Mouse (Mus musculus) gastrocnemius, postnatal 36 days (tissue): ENCODE measurements around the gene Hbb-bh1. TPM values are rescaled to one million over a fixed set of nuclear protein-coding genes. Genes with fewer than 3 reads are reported as not detected.
"Not testable (repeated sequence)": the region's sequence is repeated elsewhere in the genome, so short reads cannot be mapped to it uniquely, and the experiment has no call there.

Source experiments
- DNase-seq, 2 experiments: peaks; one replicate each; pipeline ENCODE4 v3.0.0; 2022
- intact Hi-C: fragments of 180-260 bp; cut with DNase I; formaldehyde crosslinking; loops from one replicate; pipeline ENCODE4 v1.15.1; 2025
- long read RNA-seq, 2 experiments: library from polyadenylated mRNA; stranded (forward); transcript quantifications; one replicate each; pipeline ENCODE4 v2.0.0; 2021
- total RNA-seq, 2 experiments: library from RNA; stranded (reverse); gene quantifications; 2 replicates each; pipeline ENCODE4 v1.2.3; 2021

Gene Hbb-bh1
- not detected for total RNA-seq
- long read RNA-seq, experiment 1, result 0 reads
- long read RNA-seq, experiment 2, result 0 reads

DNA sequence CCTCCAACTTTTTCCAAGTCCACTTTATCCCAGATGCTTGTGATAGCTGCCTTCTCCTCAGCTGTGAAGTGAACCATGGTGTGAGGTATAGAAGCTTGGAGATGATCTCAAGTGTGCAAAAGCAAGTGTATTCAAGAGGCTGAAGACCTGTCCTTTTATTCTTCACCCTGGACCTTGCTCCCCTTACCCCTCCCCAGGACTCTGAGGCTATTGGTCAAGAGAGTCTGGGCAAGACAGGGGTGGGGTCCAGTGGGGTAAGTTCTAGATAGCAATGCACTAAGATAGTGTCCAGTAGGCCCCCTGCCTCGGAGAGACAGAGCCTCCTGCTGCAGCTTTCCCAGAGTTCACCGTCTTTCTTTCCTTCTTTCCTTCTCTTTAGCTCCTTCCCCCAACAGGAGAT is at the start of gene Hbb-bh1:
TSS of gene Hbb-bh1 (minus strand) at position 131 of the 400 bp plus-strand sequence.
- intact Hi-C loops, result no loop called here
- DNase-seq, result no peak

DNA sequence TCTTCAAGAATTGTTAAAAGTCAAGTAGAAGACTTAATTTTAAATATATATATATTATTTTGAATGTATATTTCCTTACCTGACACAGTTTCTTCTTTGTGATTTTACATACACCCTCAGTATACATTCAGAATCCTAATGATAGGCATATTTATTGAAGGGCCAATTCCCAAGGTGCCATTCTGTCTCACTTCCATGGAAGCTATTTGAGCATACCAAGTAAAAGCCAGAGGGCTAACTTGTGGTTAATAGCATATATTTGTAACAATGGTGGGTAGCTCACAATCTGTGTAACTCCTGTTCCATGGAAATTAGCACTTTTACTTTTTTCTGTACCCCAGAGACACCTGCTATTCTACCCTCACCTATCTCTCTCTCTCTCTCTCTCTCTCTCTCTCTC is 43.2 kb upstream of the Hbb-bh1 start, which contains the start of gene Olfr66:
TSS of gene Olfr66 (minus strand) at position 101 of the 400 bp plus-strand sequence.
- intact Hi-C loops, result no loop called here
- no peak for DNase-seq

DNA sequence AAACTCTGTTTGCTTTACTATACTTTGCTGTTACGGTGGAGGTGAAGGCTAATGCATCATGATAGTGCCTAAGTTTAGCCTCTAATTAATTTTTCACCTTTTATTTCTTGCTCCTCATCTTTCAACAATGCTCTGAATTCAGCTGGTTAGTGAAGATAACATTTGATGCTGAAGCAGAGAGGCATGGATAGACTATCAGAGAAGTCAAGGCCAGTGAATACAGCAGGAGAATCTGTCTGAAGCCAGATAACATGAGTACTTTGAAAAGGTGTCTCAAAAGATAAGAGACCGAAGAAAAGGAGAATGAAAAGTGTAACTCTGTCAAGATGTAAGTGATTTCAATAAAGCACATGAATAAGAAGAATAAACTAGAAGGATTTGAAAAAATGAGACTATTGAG is 34.1 kb upstream of the Hbb-bh1 start:
- no peak for DNase-seq
- intact Hi-C loops, result no loop called here

DNA sequence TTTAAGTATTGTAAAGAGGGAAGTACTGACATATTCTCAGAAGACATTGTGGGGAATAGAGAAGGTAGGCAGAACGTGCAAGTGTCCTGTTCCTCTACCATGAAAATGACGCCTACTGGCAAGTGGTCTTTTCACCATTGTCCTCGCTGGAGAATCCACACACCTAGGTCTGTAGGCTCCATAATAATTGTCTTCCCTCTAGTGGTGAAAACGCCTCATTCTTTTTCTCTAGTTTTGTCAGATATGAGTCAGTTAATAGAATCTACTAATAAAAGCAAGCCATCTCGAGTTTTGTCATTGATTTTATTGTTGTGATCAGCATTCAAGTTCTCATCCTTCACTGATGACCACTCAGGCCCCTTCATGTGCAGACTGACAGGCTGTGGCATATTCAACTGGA is 31.5 kb upstream of the Hbb-bh1 start:
- intact Hi-C loops, result no loop called here
- no peak for DNase-seq

DNA sequence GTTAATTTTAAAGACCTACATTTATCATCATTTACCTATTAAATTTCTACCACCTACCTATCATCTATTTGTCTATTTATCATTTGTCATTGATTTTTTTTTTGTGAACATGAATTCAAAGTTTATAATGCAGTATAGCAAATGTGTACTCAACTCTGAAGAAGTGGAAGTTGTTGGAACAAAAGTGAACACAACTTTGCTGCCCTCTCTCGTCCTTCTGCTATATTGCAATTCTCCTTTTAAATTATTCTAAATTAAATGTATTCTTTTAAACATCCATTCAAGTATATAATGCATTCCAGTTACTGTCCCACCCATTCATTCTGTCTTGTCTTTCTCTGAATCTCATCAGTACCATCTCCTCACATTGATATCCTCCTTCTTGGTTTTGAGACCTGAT is 30.1 kb upstream of the Hbb-bh1 start:
- intact Hi-C loops, result no loop called here
- no peak for DNase-seq

DNA sequence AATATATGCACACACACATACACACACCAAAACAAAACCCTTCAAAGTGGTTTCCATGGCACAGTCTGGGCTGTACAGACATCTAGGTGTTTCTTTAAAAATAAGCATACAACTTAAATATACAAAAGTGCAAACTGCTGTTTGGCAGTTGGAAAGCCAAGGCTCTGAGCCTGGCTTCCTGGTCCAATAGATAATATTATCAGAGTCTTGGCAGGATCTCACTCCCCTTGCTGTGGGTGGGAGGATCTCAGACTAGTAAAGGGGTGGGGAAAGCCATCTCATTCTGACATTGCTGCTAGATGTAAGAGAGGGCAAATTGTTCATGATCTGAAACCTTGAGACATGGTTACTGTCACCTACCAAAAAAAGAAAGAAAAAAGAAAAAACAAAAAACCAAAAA is 27.7 kb upstream of the Hbb-bh1 start:
- intact Hi-C loops, result no loop called here
- DNase-seq, result no peak

DNA sequence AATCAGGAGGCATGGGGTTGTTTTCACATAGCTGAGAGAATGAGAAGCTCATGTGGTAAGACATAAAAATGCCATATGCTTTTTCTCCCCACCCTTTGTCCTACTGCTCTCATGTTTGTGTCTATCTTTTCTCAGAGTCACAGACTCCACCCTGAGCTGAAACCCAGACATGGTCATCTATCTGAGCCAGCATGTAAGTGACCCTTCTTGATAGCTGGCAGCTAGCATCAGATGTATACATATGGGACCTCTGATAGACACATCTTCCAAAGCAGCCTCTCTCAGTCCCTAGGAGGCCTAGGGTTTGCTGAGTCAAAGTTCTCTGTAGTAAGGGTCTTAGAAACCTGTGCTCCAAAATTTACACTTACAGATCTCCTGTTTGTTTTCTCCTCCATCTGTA is 22.8 kb upstream of the Hbb-bh1 start:
- DNase-seq, result no peak

DNA sequence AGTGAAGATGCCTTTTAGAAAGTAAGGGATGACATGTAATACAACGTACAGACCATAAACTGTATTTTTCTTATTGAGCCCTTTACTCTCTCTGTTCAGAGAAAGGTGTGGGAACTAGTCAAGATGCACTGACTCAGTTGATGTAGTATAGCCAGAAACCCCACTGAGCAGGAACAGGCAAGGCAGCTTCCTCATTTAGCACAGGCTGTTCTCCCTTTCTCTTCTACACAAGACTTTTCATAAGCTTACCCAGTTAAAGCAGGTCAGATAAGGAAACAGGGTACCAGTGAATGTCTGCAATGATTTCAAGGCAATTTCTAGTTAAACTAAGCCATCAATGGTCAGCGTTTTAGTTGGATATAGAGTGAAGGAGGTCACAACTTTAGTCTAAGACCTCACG is 18.6 kb upstream of the Hbb-bh1 start:
- intact Hi-C loops, result no loop called here

More for the DNA sequence above, 22.8 kb upstream of the Hbb-bh1 start:
- intact Hi-C loops, result no loop called here

DNA sequence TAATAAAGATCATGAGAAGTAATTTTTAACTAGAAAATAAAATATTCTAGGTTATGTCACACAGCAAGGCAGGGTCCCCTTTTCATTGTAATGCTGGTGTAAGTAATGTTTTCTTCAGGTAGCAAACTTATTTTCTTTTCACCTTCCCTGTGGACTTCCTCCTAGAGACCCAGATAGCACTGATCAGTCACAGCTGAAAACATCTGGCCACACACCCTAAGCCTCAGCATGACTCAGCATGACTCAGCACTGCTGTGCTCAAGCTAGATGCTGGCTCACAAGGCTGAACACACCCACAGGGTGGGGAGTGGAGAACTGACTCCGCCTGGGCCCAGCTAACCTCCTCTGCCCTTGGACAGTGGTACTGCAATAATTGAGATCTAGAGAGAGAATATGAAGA is 17.9 kb upstream of the Hbb-bh1 start:
- peak in 1 of 2 experiments; percentile 4 for DNase-seq
- intact Hi-C loops, result no loop called here

More for the DNA sequence above, 18.6 kb upstream of the Hbb-bh1 start:
- no peak for DNase-seq

DNA sequence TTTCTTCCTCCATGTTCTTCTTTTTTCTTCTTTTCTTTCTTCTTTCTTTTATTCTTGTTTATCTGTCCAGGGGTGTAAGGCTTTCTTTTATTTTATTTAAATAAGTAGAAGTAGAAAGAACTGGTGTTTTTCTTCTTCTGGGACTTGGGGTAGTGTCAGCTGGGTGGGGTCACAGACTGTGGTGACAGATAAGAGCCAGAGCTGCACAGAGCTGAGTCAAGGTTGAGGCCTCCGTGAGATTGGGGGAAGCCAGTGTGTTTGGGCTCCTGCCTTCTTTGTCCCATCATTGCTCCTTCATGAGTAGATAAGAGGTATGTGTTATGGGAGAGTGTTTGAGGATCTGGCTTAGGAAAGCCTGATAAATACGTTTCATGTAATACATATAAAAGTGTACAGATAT is 16.1 kb upstream of the Hbb-bh1 start:
- no peak for DNase-seq
- intact Hi-C loops, result no loop called here

DNA sequence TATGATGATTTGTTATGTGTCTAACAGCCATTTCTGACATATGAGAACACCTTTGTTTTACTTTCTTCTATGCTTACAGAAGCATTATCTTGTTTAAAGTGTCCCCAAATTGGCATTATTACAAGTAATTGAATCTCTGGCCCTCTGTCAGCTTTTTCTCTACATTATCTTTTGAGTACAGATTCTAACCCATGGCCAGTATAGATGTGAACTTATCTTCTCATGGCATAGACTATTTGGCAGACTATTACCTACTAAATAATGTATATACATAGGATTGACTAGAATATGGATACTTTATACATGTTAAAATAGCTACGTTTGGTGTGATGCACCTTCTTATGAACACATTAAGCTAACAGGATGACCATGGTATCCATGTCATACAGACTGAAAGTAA is 11.7 kb upstream of the Hbb-bh1 start:
- intact Hi-C loops, result no loop called here
- no peak for DNase-seq

DNA sequence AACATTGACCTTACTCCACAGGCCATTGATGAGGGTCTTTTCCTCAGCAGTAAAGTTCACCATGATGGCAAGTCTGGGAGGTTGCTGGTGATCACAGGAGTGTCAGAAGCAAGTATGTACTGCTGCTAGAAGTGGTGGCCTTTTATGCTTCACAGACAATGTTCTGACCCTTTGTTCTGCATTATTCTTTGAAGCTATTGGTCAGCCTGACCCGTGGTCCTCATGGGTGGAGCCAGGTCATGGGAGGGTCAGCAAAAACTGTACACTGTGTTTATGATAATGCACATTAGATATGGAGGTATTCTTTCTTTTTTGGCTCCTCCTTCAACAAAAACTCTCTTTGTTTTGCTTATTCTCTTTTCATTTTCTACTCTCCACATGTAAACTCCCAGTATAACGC is 10.1 kb upstream of the Hbb-bh1 start, which contains the start of gene Hbb-y:
TSS of gene Hbb-y (minus strand) at position 127 of the 400 bp plus-strand sequence.
- DNase-seq, result no peak
- intact Hi-C loops, result no loop called here

DNA sequence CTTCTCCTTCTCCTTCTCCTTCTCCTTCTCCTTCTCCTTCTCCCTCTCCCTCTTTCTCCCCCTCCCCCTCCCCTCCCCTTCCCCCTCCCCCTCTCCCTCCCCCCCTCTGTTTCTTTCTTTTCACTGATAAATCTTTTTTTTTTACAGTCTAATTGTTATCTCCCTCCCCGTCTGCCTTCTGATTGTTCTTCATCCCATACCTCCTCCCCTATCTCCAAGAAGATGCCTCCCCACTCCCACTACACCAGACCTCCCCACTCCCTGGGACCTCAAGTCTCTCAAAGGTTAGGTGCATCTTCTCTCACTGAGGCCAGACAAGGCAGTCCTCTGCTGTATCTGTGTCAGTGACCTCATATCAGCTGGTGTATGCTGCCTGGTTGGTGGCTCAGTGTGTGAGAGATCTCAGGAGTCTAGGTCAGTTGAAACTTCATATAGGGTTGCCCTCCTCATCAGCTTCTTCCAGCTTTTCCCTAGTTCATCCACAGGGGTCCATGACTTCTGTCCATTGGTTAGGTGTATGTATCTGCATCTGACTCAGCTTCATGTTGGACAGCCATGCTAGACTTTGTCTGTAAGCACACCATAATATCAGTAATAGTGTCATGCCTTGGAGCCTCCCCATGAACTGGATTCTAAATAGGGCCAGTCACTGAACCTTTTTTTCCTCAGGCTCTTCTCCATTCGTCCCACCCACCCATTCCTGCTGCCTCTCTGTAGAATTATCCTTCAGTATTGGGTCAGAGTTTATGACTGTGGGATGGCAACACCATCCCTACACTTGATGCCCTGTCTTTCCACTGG is 1.8 kb upstream of the Hbb-bh1 start:
- no peak for DNase-seq
- intact Hi-C loops, result no loop called here

DNA sequence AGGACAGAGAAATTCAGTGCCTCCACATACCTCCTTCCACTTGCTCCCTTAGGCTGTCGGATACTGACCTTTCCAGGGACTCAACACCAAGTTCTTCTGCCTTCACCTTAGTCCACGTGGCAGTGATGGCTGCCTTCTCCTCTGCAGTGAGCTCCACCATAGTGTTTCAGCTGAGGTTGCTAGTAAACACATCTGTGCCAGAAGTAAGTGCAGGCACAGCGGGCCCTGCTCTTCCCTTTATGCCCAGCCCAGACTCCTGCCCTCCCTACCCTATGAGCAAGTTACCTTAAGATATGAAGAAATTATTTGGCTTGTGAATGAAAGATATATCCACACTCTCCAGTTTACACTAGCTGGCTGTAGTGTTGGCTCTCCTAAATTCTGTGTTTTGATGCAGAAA is 2.7 kb downstream of the Hbb-bh1 start, which contains the start of gene Hbb-bh2:
TSS of gene Hbb-bh2 (minus strand) at position 253 of the 400 bp plus-strand sequence.
- DNase-seq, result no peak
- intact Hi-C loops, result no loop called here

DNA sequence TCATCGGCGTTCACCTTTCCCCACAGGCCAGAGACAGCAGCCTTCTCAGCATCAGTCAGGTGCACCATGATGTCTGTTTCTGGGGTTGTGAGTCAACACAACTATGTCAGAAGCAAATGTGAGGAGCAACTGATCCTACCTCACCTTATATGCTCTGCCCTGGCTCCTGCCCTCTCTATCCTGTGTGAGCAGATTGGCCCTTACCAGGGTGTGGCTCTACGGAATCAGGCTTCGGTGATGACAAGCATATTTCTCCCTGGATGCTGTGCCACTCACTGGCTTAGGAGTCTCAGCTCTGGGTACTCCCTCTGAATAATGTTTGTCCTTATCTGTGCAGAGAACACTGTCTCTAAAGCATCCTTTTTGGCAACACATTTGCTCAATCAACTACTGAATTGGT is 15.2 kb downstream of the Hbb-bh1 start, which contains the start of gene Hbb-bs:
TSS of gene Hbb-bs (minus strand) at position 289 of the 400 bp plus-strand sequence.
- intact Hi-C loops, result no loop called here

DNA sequence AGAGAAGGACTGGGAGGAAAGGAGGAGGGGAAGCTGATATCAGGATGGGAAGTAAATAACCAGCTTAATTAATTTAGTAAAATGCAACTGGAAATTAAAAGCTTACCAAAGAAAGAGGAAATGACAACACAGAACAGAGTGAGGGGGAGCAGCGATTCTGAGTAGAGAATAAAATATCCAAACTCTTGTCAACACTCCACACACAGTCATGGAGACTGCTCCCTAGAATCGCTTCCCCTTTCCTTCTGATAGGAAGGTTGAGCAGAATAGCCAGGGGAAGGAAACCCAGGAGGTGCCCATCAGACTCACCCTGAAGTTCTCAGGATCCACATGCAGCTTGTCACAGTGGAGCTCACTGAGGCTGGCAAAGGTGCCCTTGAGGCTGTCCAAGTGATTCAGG is 15.8 kb downstream of the Hbb-bh1 start:
- intact Hi-C loops, DNase-seq: not testable (repeated sequence)

More for the DNA sequence above, 15.2 kb downstream of the Hbb-bh1 start, which contains the start of gene Hbb-bs:
- no peak for DNase-seq

DNA sequence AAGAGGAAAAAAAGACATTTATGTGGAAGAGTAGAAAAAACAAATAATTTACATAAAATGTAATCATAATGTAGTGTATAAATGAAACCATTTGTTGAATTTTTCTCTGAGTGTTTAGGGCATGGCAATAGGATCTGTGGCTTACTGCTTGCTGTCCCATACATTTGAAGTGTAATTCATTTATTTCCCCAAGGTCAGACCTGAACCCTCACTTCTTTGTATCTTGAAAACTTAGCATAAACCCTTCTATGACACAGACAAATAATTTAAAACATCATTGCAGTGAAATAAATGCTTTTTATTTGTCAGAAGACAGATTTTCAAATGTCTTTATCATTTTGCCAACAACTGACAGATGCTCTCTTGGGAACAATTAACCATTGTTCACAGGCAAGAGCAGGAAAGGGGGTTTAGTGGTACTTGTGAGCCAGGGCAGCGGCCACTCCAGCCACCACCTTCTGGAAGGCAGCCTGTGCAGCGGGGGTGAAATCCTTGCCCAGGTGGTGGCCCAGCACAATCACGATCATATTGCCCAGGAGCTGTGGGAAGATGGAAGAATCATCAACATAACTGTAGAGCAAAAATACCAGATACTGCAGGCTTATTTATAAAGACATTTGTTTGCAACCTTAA is 16.6 kb downstream of the Hbb-bh1 start:
- intact Hi-C loops, result no loop called here
- no peak for DNase-seq

DNA sequence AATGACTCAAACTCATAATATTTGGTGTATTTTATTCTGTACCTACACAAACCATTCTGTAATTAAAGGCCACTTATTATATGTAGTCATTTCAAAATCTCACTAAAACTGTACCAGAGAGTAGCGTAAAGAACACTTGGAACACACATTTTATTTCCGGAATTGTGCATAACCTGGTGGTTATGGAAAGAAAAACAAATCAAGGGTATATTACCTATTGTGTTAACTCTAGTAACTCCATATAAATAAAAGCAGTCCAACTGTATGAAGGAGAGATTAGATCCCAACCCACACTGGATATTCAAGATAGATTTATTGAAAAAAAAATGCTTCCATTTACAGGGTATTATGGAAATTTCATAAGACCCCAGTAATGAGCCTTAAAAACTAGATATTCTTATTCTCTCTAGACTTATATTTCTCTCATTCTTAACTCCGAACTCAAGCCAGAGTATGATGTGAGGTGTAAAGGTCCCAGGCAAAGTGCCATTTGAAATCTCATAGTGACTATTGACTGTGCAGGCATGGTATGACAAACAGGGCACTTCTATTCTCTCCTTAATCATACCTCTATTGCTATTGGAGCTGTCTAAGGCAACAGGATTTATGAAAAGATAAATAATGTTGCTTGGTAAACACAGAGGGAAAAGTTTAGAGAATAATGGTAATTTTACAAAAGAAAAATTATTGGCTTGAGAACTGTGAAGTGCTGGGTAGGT is 17.3 kb downstream of the Hbb-bh1 start:
- intact Hi-C loops, result no loop called here
- no peak for DNase-seq

DNA sequence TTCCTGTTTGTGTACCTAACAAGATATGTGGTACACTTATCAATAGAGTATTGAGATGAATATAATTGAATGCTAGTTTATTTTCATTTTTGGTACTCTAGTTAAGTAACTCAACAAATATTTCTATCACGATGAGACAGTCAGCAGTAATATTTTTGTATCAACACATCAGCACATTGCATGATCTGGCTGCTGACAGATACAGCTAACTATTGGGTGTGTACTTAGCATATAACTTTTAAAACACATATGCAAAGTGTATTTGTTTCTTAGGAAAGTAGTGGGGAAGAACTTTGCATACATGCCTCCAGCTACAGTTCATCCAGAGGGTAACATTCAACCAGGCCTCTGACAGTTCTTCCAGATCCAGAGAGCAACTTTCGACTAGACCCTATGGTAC is 18.4 kb downstream of the Hbb-bh1 start:
- intact Hi-C loops, result no loop called here
- no peak for DNase-seq

DNA sequence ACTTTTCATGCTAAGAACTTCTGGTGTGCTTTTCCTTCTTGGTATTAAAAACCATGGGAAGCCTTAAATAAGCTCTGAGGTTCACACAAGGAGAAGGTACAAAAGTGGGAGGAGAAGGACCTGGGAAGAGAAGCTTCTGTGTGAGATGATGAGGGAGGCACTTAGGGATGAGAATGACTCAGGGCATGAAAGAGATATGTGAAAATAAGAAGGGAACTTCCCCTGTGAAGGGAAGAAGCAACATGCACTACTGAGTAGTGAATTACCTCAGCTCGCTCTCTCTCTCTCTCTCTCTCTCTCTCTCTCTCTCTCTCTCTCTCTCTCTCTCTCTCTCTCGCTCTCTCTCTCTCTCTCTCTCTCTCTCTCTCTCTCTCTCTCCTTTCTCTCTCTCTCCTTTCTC is 27.9 kb downstream of the Hbb-bh1 start:
- DNase-seq, intact Hi-C loops: not testable (repeated sequence)

DNA sequence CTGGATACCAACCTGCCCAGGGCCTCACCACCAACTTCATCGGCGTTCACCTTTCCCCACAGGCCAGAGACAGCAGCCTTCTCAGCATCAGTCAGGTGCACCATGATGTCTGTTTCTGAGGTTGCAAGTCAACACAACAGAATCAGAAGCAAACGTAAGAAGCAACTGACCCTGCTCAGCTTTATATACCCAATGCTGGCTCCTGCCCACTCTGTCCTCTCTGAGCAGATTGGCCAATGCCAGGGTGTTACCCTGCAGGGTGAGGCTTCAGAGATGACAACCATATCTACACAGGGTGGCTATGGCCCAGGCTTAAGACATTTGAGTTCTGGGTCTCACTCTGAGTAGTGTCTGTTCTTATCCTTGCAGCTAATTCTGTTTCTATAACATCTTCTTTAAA is 29.2 kb downstream of the Hbb-bh1 start, which contains the start of gene Hbb-bt:
TSS of gene Hbb-bt (minus strand) at position 231 of the 400 bp plus-strand sequence.
- DNase-seq, result no peak
- intact Hi-C loops, result no loop called here
